Mouse (Mus musculus) olfactory bulb, adult 2 months (tissue): ENCODE measurements around the gene Ncf2. TPM values are rescaled to one million over a fixed set of nuclear protein-coding genes. Genes with fewer than 3 reads are reported as not detected.

Source experiments
- H3K27ac ChIP-seq: fragments of 200-500 bp; 2 replicates; pipeline ENCODE4 v1.5.1; 2012; ENCODE audit warnings: low read depth, low read length; ENCODE audit not compliant: insufficient read depth
- H3K4me1 ChIP-seq: fragments of 200-500 bp; 2 replicates; pipeline ENCODE4 v1.6.1; 2012; ENCODE audit warnings: low read length; ENCODE audit not compliant: control insufficient read depth, insufficient read depth
- H3K4me3 ChIP-seq: fragments of 200-500 bp; 2 replicates; pipeline ENCODE4 v1.5.1; 2012; ENCODE audit warnings: mild to moderate bottlenecking, low read depth, low read length, moderate library complexity; ENCODE audit not compliant: insufficient read depth
- CTCF ChIP-seq: fragments of 200-500 bp; IDR thresholded peaks from 2 replicates; pipeline ENCODE4 v1.5.1; 2012; ENCODE audit warnings: low read depth, mild to moderate bottlenecking, low read length, moderate library complexity; ENCODE audit not compliant: insufficient read depth
- POLR2A ChIP-seq: fragments of 200-500 bp; IDR thresholded peaks from 2 replicates; pipeline ENCODE4 v1.6.1; 2012; ENCODE audit warnings: mild to moderate bottlenecking, low read depth, low read length, moderate library complexity; ENCODE audit not compliant: insufficient read depth
- WGBS: fragments of 180-500 bp; shearing (Covaris S2); methylation state at CpG from one replicate; pipeline ENCODE4 v1.1.7; 2018; 5-methylcytosine and 5-hydroxymethylcytosine counted together
- polyA plus RNA-seq: library from polyadenylated mRNA; stranded (reverse); fragments of >200 nt; gene quantifications from 2 replicates; pipeline ENCODE4 v1.2.4, GENCODE M21; 2012; ENCODE audit warnings: low replicate concordance; ENCODE audit not compliant: missing spikeins, insufficient read depth, insufficient read length

Ncf2 gene
- polyA plus RNA-seq, 1 experiment, result not detected

DNA sequence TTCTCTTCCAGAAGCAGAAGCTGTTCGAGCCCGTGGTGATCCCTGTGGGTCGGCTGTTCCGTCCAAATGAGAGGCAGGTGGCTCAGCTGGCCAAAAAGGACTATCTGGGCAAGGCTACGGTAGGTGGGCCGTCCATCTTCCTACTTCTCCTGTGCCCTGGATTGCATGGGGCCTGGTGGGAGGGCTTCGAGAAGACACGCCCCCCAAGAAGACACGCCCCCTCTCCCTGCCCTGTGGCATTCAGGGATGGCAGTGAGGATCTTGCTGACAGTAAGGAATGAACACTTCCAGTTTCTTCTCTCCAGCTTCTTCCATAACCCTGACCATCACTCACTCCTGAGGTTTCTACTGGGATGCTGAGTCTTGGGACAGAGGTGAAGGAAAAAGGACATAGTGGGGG lies 24.2 kb downstream of the Ncf2 start:
- no peak overlapping the region for H3K4me3 ChIP-seq
- 80% methylated on average over 9 of the region's 9 CpGs for WGBS
- H3K4me1 ChIP-seq, result peaks cover 2% of the 10 kb centered on the region; the same call in 1 of the 2 replicates
- H3K27ac ChIP-seq, result no peak overlapping the region
- TF ChIP-seq POLR2A (no peak), CTCF (no peak)

DNA sequence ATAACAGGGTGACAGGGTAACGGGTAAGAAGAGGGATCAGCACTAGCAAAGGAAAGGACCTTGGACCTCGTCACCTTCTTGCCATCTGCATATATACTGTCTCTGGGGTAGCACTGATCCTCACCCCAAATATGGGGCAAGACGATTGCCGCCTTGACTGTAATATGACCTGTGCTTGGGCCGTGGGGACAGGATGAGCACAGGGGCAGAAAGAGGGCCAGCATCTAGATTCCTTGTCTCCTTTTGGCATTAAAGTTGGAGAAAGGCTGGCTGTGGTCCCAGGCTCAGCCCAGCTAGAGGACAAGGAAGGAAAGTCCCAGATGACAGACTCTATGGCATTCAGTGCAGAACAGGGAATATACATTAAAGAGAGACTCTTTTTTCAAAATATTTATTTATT lies 26.5 kb downstream of the Ncf2 start:
- 91% methylated on average over 5 of the region's 5 CpGs for WGBS
- no peak overlapping the region for H3K27ac ChIP-seq
- TF ChIP-seq POLR2A (no peak), CTCF (no peak)
- no peak overlapping the region for H3K4me3 ChIP-seq
- no peaks in the 10 kb centered on the region for H3K4me1 ChIP-seq

DNA sequence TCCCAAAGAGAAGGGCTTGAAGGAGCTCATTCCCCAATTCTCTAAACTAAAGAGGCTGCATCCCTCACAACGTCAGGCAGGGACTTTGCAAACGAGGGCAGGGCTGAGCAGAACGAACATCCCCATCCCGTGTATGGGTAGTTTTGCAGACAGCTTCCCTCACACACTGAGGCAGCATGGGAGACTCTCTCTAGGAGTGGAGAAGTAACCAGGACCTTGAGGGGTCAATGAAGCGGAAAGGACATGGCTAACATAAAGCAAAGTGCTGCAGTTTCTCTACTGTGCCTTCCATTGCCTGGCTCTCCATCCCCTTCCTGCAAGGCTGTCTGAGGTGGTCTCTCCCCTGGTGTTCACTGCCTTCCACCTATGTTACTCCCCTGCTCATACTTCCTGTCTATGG lies 28.2 kb downstream of the Ncf2 start:
- Histone ChIP-seq H3K4me3 (no peak overlapping the region), H3K4me1 (no peaks in the 10 kb centered on the region), H3K27ac (no peak overlapping the region)
- 66% methylated on average over 5 of the region's 5 CpGs for WGBS
- TF ChIP-seq POLR2A (no peak), CTCF (no peak)

DNA sequence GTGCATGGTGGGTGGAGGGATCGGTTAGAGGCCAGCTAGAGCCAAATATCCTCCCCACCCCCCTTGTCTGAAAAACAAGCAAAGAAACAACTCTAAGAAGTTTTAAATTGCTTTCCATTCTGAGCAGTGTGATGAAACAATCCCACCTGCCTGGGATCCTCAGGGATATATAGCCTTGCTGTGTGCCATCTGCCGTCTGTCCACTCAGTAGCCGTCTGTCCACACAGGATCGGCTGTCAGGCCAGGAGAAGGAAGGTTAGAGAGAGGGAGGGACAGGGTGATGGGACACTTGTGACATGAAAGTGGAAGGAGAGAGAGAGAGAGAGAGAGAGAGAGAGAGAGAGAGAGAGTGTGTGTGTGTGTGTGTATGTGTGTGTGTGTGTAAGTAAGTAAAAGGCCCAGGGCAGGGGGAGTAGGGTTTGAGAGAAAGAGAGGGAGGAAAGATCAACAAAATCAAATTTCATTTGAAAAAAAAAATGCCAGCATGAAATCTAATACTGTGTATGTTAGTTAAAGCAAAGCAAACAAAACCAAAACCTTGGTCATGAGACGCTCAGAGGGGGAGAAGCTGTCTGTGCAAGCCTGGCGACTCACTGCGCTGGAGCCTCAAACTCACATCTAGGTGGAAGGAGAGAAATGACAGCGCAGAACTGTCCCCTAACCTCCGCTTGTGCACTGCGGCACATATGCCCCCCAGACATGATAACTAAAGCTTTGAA lies 28.8 kb downstream of the Ncf2 start:
- TF ChIP-seq CTCF (no peak), POLR2A (no peak)
- Histone ChIP-seq H3K27ac (no peak overlapping the region), H3K4me1 (no peaks in the 10 kb centered on the region), H3K4me3 (no peak overlapping the region)
- 78% methylated on average over 10 of the region's 10 CpGs for WGBS

DNA sequence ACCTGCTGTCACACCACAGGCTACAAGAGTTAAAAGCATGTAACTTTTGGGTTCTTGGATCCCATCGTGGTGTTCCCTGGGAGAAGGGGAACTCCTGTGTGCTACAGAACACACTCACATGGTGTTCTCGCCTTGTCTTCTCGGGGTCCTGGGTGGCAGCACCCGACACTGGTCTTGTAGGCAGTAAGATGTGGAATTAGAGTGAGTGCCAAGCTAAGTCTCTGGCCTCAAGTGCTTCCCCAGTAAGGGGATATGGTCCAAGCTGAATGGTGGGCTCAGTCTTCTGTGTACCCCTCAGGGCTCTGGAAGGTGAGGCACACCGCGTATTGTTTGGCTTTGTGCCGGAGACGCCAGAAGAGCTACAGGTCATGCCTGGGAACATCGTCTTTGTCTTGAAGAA lies 30.1 kb downstream of the Ncf2 start:
- Histone ChIP-seq H3K4me3 (no peak overlapping the region), H3K4me1 (no peaks in the 10 kb centered on the region), H3K27ac (no peak overlapping the region)
- 95% methylated on average over 9 of the region's 9 CpGs for WGBS
- TF ChIP-seq CTCF (no peak), POLR2A (no peak)

DNA sequence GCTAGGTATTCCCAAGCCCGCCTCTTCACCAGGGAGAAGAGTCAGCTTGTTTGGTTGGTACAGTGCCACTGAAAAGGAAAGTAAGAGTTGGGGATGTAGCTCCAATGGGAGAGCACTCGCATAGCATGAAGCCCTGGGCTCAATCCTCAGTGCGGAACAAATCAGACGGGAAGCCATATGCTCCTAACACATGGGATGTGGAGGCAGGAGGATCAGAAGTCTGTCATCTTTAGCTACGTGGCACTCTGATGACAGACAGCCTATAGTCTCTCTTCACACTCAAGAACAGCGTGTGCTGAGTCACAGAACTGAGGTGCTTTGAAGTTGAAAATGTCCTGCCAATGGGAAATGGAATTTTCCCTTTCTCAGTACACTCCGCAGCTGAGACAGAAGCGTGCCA lies 31.0 kb downstream of the Ncf2 start:
- Histone ChIP-seq H3K4me3 (no peak overlapping the region), H3K4me1 (no peaks in the 10 kb centered on the region), H3K27ac (no peak overlapping the region)
- TF ChIP-seq POLR2A (no peak), CTCF (no peak)
- 87% methylated on average over 8 of the region's 8 CpGs for WGBS

DNA sequence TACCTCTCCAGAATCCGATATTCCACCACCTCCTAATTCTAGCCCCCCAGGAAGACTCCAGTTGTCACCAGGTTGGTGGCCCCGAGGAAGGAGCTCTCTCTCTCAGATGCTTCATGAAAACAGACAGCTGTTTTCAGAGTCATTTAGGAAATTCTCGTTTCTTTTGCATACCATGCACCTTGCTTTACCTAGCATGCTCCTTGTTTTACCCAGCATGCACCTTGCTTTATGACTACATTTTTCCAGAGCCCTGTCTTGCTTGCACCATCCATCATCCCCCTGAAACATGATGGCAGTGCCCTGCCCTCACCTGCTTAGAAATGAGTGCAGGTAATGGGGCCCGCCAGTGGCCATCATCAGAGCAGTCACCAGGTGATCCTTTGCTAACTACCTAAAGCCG lies 31.6 kb downstream of the Ncf2 start:
- WGBS, result 75% methylated on average over 5 of the region's 5 CpGs
- no peak overlapping the region for H3K27ac ChIP-seq
- TF ChIP-seq POLR2A (no peak), CTCF (no peak)
- no peak overlapping the region for H3K4me3 ChIP-seq
- no peaks in the 10 kb centered on the region for H3K4me1 ChIP-seq

DNA sequence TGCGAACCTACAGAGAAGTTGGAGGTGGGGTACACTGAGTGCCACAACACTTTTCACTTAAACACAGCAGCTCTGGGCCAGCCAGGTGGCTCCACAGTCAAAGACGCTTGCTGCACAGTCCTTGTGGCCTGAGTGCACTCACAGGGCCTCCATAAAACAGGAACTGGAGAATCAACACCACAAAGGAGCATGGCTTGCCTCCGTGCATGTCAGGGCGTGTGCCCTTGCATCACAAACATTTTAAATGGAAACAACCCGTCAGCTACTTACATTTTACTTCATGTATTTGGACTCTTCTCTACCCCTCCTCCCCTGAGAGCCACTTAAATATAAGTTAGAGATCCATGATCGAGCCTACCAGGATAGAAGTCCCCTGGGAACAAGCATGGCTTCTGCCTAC lies 32.3 kb downstream of the Ncf2 start:
- TF ChIP-seq CTCF, result no peak
- no peak for TF ChIP-seq POLR2A
- H3K27ac ChIP-seq, result no peak overlapping the region
- 87% methylated on average over 6 of the region's 6 CpGs for WGBS
- H3K4me1 ChIP-seq, result no peaks in the 10 kb centered on the region
- H3K4me3 ChIP-seq, result no peak overlapping the region

DNA sequence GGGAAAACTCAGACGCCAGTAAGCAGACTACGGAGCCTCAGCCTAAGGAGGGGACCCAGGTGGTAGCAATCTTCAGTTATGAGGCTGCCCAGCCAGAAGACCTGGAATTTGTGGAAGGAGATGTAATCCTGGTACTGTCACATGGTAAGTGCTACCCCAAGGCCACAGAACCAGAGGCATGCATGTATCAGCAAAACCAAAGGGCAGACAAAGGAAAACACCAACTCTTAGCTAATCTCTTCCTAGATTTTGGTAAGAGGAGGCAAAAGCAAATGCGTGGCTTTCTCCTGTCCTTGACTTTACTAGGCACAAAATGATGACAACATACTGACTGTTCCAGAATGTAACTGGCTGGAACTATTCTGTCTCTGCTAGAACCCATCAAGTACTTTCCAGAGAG lies 35.1 kb downstream of the Ncf2 start:
- TF ChIP-seq CTCF (no peak), POLR2A (no peak)
- H3K4me3 ChIP-seq, result no peak overlapping the region
- peaks cover 3% of the 10 kb centered on the region; the same call in 1 of the 2 replicates for H3K4me1 ChIP-seq
- WGBS, result 95% methylated on average over 3 of the region's 3 CpGs
- H3K27ac ChIP-seq, result no peak overlapping the region

DNA sequence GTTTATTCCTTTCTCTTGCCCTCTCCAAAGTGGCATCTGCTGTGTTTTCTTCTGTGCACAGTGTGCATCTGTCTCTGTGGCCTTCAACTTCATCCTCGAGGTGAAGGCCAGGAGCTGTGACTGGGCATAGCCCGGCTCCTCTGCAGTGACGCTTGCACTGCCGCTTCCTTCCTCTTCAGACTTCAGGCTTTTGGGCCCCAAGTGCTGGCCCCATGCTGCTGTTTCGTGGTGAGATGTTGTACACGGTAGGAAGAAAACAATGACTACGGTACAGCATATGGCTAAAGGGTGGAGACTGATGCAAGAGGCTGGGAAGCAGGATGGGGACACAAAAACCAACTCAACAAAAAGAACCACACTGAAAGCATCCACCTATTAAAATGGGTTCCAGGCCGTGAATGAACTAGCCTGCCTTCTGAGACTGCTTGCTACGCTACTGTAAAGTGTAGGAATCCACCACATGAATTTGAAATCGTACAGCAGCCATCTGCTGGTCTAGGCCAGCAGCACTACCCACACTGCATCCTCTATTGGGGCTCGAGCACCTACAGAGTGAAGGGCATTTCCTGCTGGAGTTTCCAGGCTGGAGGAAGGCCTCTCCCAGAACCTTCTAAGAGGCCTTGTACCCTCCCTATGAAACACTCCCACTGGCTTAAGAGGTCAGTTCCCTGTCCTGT lies 38.2 kb downstream of the Ncf2 start:
- TF ChIP-seq POLR2A (no peak), CTCF (no peak)
- WGBS, result 74% methylated on average over 11 of the region's 11 CpGs
- Histone ChIP-seq H3K4me1 (peaks cover 3% of the 10 kb centered on the region; the same call in 1 of the 2 replicates), H3K4me3 (no peak overlapping the region), H3K27ac (no peak overlapping the region)
